Mouse (Mus musculus) retina, postnatal 1 day (tissue): ENCODE measurements at regions not wholly inside any gene's neighbourhood (a gene's known extent, or its start where the extent isn't known, plus 50 kb on each side); places are given as distances from the start of the nearest gene placed in this dataset.
"Not testable (repeated sequence)": the region's sequence is repeated elsewhere in the genome, so short reads cannot be mapped to it uniquely, and the experiment has no call there.

Experiments used
- DNase-seq: peaks from one replicate; pipeline ENCODE4 v3.0.0-alpha.2; 2012

- DNase-seq = not testable (repeated sequence)
These were observed 100.0 kb downstream of the Raet1d start for GRCm38 (mm10) chr10:22460386-22460785.

GRCm38 (mm10) chr10:22460818-22461479 lies 100.6 kb downstream of the Raet1d start:
- DNase-seq = peak; percentile 39

GRCm38 (mm10) chr10:22461480-22462050 lies 101.2 kb downstream of the Raet1d start:
- DNase-seq = peak; percentile 28

GRCm38 (mm10) chr10:22471722-22472330 lies 111.5 kb downstream of the Raet1d start:
- not testable (repeated sequence) for DNase-seq

- DNase-seq = peak; percentile 77
These were observed 119.5 kb downstream of the Raet1d start for GRCm38 (mm10) chr10:22479860-22480259.

GRCm38 (mm10) chr10:22487071-22487470 lies 126.7 kb downstream of the Raet1d start:
- DNase-seq = not testable (repeated sequence)

- DNase-seq = not testable (repeated sequence)
These were observed 131.5 kb downstream of the Raet1d start for GRCm38 (mm10) chr10:22491806-22492347.

- peak; percentile 39 for DNase-seq
These were observed 135.7 kb downstream of the Raet1d start for GRCm38 (mm10) chr10:22495975-22496496.
